Mouse (Mus musculus) effector memory CD4-positive, alpha-beta T cell, adult 5 months (primary cell): ENCODE measurements around the gene Mdm1. TPM values are rescaled to one million over a fixed set of nuclear protein-coding genes. Genes with fewer than 3 reads are reported as not detected.

Source experiments
- polyA plus RNA-seq: library from polyadenylated mRNA; unstranded; fragments of 100-300 nt; shearing (Covaris generic); gene quantifications from one replicate; pipeline ENCODE4 v1.2.1, GENCODE M21; 2017

Mdm1 gene
- 8.9 TPM for polyA plus RNA-seq

DNA sequence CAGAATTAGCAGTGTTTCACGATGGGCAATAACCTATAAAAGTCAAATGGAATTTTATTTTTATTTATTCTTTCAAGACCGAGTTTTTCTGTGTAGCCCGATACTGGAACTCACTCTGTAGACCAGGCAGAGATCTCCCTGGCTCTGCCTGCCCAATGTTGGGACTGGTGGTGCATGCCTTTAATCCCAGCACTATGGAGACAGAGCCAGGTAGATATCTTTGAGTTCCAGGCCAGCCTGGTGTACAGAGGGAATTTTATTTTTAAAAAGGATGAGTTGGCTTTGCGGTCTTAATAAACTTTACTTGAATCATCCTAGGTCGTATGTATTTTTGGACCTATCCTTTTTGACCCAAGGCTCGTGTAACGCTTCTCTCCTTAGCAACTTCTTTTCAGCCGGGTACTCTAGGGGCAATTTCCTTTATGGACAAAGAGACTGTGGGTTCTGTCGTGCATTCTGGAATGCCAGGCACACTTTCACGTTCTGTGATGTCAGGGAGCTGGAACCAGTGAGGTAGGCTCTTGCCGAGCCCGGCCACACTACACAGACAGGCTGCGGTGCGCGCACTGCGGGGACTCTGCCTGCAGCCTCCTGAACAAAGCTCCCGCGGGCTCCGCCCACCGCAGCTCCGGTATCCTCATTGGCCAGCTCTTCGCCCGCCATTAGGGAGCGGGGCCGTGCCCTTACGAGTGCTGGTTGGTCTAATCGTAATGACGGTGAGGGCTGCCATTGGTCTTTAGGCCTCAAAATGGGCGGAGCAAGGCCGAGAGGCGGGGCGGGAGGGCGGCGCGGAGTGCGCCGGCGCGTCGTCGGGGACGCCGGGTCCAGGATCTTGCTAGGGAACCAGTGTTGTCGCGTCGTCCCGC, at the start of gene Mdm1:
Gene Mdm1, plus strand, starts transcription at position 794 of the 866 bp plus-strand sequence.

DNA sequence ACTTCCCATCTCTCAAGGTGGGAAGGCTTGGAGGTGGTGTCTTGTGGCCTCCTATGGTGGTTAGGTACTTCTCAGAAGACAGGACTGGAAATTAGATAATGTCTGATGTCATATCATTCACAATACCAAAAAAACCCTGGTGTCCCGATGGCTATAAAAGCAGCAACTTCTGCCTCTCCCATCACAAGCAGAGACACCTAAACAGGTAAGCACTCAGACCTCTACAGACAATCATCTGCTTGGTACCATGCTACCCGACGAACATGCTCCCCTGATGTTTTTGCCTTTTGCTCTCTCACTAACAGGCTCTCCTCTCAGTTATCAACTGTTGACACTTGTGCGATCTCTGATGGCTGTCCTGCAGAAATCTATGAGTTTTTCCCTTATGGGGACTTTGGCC, 63.0 kb downstream of the Mdm1 start, which contains the start of gene Il22:
Gene Il22, plus strand, starts transcription at position 301 of the 400 bp plus-strand sequence.

Other genes with a start within 250 kb of the Mdm1 start
- 0.52 TPM for gene Il22, start 63.1 kb downstream of the Mdm1 start, polyA plus RNA-seq
- gene Gm32717, start 99.0 kb downstream of the Mdm1 start, polyA plus RNA-seq = not detected
- not detected for gene Gm32802, start 116.9 kb downstream of the Mdm1 start, polyA plus RNA-seq
- gene Iltifb, start 153.2 kb downstream of the Mdm1 start, polyA plus RNA-seq = not detected
- not detected for gene Gm9040, start 185.2 kb downstream of the Mdm1 start, polyA plus RNA-seq
- gene Gm9044, start 190.6 kb downstream of the Mdm1 start, polyA plus RNA-seq = not detected
- gene Gm9045, start 196.0 kb downstream of the Mdm1 start, polyA plus RNA-seq = not detected
- gene Gm9046, start 201.4 kb downstream of the Mdm1 start, polyA plus RNA-seq = not detected
- not detected for gene Gm9048, start 206.9 kb downstream of the Mdm1 start, polyA plus RNA-seq
- not detected for gene Gm9049, start 212.3 kb downstream of the Mdm1 start, polyA plus RNA-seq